Mouse (Mus musculus) adipose tissue, adult 10 weeks (tissue): ENCODE results near the gene Zic4. TPM values are rescaled to one million over a fixed set of nuclear protein-coding genes. Genes with fewer than 3 reads are reported as not detected.

ENCODE experiments used
- polyA plus RNA-seq: library from polyadenylated mRNA; stranded (reverse); fragments of 350-450 nt; fragmentation: Illumina TruSeq; extraction: RNeasy Lipid Tissue Mini Kit (QIAGEN cat#74804); gene quantifications from one replicate; pipeline ENCODE4 v1.2.3, GENCODE M21; 2014; ENCODE audit warnings: low read depth, low replicate concordance

The Zic4 gene
- polyA plus RNA-seq: not detected

DNA sequence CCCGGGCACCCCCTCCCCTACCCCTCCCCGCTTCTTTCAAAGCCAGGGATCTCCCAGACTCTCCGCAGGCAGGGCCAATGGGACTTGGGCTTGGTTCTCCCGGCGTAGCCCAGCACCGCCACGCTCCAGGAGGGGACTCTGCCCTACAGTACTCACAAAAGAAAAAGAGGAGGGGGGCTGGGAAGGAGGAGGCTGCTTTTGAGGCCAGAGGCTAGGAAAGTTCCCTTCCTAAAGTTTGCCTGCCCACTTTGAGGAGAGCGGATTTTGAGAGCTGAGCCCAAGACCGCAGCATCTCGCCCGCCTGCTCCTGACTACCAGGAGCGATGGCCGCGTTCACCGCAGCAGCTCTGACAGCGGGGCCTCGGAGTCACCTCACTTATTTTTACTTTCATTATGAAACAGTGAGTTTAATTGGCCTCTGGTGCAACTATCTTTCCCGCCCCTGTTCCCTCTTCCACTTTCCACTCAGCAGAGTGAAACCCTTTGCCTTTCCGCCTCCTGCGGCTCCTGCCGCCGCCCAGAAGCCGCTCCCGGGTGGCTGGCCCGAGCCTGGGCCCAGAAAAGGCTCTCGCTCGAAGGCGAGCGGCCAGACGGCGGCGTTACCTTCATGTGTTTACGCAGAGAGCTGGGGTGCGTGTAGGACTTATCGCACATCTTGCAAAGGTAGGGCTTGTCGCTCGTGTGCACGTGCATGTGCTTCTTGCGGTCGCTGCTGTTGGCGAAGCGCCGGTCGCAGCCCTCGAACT, at the start of gene Zic4:
Zic4 (plus strand) TSS at position 558 of the 746 bp plus-strand sequence.

DNA sequence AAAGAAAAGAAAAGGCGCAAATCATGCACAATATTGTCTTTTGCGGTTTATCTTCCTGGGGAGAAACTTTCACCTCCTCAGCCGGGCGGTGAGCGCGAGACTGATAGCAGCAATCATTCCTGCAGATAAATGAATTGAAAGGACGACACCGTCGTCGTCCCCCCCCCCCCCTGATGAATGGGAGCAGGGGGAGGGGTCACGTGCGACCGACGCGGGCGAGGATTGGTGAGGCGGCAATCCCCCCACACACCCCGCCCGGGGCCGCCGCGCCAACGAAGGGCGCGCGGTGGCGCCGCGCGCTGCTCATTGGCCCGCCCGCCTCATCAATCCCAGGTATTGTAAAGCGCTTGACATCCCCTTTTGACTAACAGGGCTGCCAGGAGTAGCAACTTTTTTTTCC, 3.5 kb downstream of the Zic4 start, which contains the start of gene Zic1:
Zic1 (minus strand) TSS at position 147 of the 400 bp plus-strand sequence.

Other genes starting within 250 kb of the Zic4 start
- gene Zic1, start 3.4 kb downstream of the Zic4 start, polyA plus RNA-seq: not detected